Mouse (Mus musculus) intestine, embryonic 16.5 days (tissue): ENCODE measurements around the gene Cdc16. TPM values are rescaled to one million over a fixed set of nuclear protein-coding genes. Genes with fewer than 3 reads are reported as not detected.

Source experiments
- ATAC-seq: fragments of 200-750 bp; cut with Nextera tagmentation; 2 replicates; pipeline ENCODE4 v1.8.0; 2017; ENCODE audit warnings: moderate TSS enrichment, moderate library complexity
- H3K27ac ChIP-seq: fragments of 300-500 bp; sonication (generic); 2 replicates; pipeline ENCODE4 v1.5.1; 2014; ENCODE audit warnings: mild to moderate bottlenecking, low read length
- H3K27me3 ChIP-seq: fragments of 300-500 bp; sonication (generic); replicated peaks from 2 replicates; pipeline ENCODE4 v1.6.1; 2014; ENCODE audit warnings: low read length, control low read depth, mixed read lengths; ENCODE audit not compliant: control insufficient read depth, insufficient read depth
- H3K36me3 ChIP-seq: fragments of 300-500 bp; sonication (generic); 2 replicates; pipeline ENCODE4 v1.6.1; 2014; ENCODE audit warnings: low read length, control low read depth; ENCODE audit not compliant: control insufficient read depth, insufficient read depth
- H3K4me1 ChIP-seq: fragments of 300-500 bp; sonication (generic); 2 replicates; pipeline ENCODE4 v1.6.1; 2014; ENCODE audit warnings: low read length, control low read depth, mixed read lengths; ENCODE audit not compliant: control insufficient read depth, insufficient read depth
- H3K4me2 ChIP-seq: fragments of 300-500 bp; sonication (generic); 2 replicates; pipeline ENCODE4 v1.6.1; 2014; ENCODE audit warnings: low read depth, low read length, control low read depth
- H3K4me3 ChIP-seq: fragments of 300-500 bp; sonication (generic); 2 replicates; pipeline ENCODE4 v1.5.1; 2014; ENCODE audit warnings: mild to moderate bottlenecking, low read length
- H3K9ac ChIP-seq: fragments of 300-500 bp; sonication (generic); 2 replicates; pipeline ENCODE4 v1.6.1; 2014; ENCODE audit warnings: low read depth, low read length
- H3K9me3 ChIP-seq: fragments of 300-500 bp; sonication (generic); 2 replicates; pipeline ENCODE4 v1.6.1; 2016; ENCODE audit warnings: low read length, control low read depth; ENCODE audit not compliant: control insufficient read depth
- WGBS: fragments of 180-500 bp; shearing (Covaris S2); extraction: QIAGEN DNeasy Blood & Tissue Kit; methylation state at CpG from one replicate; pipeline ENCODE4 v1.1.7; 2014; 5-methylcytosine and 5-hydroxymethylcytosine counted together
- polyA plus RNA-seq: library from polyadenylated mRNA; unstranded; fragments of >200 nt; fragmentation: Nextera tagmentation; extraction: Ambion mirVana; gene quantifications from 2 replicates; pipeline ENCODE4 v1.2.1, GENCODE M21; 2015

The Cdc16 gene
- polyA plus RNA-seq, 1 experiment from 2014 or later = 112 TPM

DNA sequence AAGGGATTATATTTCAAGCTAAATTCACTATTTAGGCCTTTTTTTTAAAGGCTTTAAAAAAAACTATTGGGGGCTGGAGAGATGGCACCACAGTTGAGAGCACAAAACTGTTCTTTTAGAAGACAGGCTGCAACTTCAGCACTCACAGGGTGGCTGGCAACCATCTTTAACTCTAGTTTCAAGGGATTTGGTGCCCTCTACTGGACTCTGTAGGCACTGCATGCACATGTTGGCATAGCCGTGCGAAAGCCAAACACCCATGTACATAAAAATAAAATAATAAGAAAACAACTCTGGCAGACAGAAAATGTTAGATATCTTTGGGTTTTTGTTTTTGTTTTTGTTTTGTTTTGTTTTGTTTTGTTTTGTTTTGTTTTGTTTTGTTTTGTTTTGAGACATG, 3.8 kb upstream of the Cdc16 start:
- no peaks in the 10 kb centered on the region for H3K27me3 ChIP-seq
- no peak overlapping the region for H3K9ac ChIP-seq
- H3K9me3 ChIP-seq = 0 out of 2 replicates have a peak, but pooled peaks cover 4% of the 10 kb centered on the region
- ATAC-seq = no peak
- 29% methylated on average over 2 of the region's 2 CpGs for WGBS
- no peak overlapping the region for H3K4me3 ChIP-seq
- H3K36me3 ChIP-seq = no peaks in the 10 kb centered on the region
- H3K4me1 ChIP-seq = peaks cover 7% of the 10 kb centered on the region; the same call in 1 of the 2 replicates
- H3K27ac ChIP-seq = no peak overlapping the region
- H3K4me2 ChIP-seq = no peak overlapping the region

DNA sequence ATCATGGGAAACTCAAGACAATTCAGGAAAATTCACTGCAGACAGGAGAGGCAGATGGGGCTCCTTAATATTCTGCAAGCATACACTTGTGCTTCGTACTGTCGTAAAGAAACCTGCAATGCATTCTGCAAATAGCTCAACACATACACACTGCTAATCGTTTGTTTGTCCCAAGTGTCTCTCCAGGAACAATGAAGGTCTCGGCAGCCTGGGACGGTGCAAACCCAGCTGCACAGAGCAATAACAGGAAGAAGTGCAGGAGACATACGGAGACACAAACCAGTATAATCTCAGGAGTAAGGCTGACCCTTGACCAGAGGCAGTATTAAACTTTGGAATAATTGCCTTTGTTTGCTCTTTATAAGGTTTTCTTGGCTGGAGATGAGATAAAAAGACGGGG, 996 bp upstream of the Cdc16 start:
- Histone ChIP-seq H3K4me2 (no peak overlapping the region), H3K36me3 (peaks cover 6% of the 10 kb centered on the region; the same call in 1 of the 2 replicates), H3K27ac (no peak overlapping the region), H3K9me3 (no peaks in the 10 kb centered on the region), H3K27me3 (no peaks in the 10 kb centered on the region), H3K4me1 (peaks cover 16% of the 10 kb centered on the region; the same call in 1 of the 2 replicates), H3K9ac (no peak overlapping the region), H3K4me3 (no peak overlapping the region)
- peak; percentile 52 for ATAC-seq
- WGBS = 45% methylated on average over 7 of the region's 7 CpGs

DNA sequence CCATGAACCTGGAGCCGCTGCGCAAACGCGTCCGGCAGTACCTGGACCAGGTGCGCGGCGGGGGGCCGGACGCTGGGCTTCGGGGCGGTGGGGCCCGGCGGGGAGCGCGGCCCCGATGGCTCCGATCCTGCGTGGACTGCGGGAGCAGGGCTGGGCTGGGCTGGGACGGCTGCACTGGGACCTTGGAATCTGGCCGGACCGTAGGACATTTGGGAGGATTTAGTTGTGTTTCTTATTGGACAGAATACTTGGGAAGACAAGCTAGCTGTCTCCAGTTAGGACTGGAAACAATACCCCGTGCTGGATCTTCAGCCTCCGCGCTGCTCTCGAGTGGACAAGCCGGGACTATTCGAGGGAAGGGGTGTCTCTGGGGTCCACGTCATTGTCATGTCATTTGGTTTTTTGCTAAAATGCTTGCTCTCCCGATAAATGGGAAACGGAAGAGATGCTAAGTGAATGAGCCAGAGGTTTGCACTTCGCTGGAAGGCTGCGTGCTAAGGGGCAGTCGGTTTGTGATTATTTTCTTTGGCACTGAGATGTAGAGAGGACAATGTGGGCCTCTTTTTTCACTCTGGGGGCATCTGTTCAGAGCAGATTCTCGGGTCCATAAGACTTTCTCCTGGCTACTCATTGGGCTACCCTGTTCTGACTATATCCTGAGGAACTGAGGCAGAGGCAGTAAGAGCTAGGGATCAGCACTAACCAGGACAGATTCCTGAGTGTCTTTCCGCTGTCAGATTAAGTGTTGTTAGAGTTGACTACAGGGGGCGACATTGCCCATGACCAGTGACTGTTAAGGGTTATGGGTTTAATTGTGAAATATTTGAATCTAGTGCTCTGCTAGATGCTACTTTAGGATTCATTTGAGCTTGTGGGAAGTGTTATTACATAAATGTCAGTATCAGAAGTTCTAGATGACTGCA, 590 bp downstream of the Cdc16 start:
- Histone ChIP-seq H3K4me1 (peaks cover 16% of the 10 kb centered on the region; the same call in 1 of the 2 replicates), H3K9me3 (no peaks in the 10 kb centered on the region), H3K27ac (peak overlapping the region; percentile 90), H3K4me2 (peak overlapping the region; percentile 73), H3K27me3 (no peaks in the 10 kb centered on the region), H3K36me3 (peaks cover 6% of the 10 kb centered on the region; the same call in 1 of the 2 replicates), H3K9ac (peak overlapping the region; percentile 100), H3K4me3 (peak overlapping the region; percentile 98)
- peak; percentile 73 for ATAC-seq
- under 1% methylated on average over 38 of the region's 38 CpGs for WGBS

- Histone ChIP-seq H3K9ac (no peak overlapping the region), H3K27ac (no peak overlapping the region), H3K36me3 (peaks cover 33% of the 10 kb centered on the region), H3K9me3 (no peaks in the 10 kb centered on the region), H3K4me3 (no peak overlapping the region), H3K4me2 (no peak overlapping the region), H3K4me1 (no peaks in the 10 kb centered on the region), H3K27me3 (no peaks in the 10 kb centered on the region)
- WGBS = 87% methylated on average over 11 of the region's 11 CpGs
- ATAC-seq = no peak
These were observed 11.7 kb downstream of the Cdc16 start for GRCm38 (mm10) chr8:13769206-13769605.

- no peak overlapping the region for H3K27ac ChIP-seq
- no peak overlapping the region for H3K4me3 ChIP-seq
- H3K27me3 ChIP-seq = no peaks in the 10 kb centered on the region
- H3K9me3 ChIP-seq = no peaks in the 10 kb centered on the region
- no peak overlapping the region for H3K4me2 ChIP-seq
- H3K36me3 ChIP-seq = peaks cover 7% of the 10 kb centered on the region; the same call in 1 of the 2 replicates
- H3K4me1 ChIP-seq = peaks cover 8% of the 10 kb centered on the region; the same call in 1 of the 2 replicates
- H3K9ac ChIP-seq = no peak overlapping the region
- no peak for ATAC-seq
- WGBS = 80% methylated on average over 3 of the region's 3 CpGs
These were observed 23.1 kb downstream of the Cdc16 start for GRCm38 (mm10) chr8:13780536-13780935.

DNA sequence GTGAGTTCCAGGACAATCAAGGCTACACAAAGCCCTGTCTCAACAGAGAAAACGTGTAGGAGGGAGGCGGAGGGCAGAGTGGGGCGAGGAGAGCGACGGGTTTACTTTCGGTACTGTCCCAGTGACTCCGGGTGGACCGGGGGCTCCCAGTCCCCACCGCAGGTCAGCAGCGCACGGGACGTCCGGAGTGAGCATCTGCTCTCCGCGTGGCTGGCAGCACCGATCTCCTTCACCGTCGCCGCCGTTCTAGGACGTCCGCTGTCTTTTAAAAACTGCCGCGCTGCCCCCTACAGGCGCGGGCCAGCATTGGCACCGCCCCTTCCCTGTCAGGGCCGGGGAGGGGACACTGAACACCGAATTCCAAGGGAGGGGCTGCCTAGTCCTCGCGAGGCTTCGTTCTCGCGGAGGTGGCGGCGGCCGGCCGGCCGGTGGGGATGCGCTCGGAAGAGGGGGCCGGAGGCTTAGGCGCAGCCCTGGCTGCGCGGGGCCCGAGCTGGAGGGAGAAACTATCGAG, 27.8 kb downstream of the Cdc16 start, which contains the start of gene Upf3a:
Gene Upf3a (plus strand): TSS at position 366 of the 514 bp plus-strand sequence.
- Histone ChIP-seq H3K9me3 (no peaks in the 10 kb centered on the region), H3K27me3 (no peaks in the 10 kb centered on the region), H3K36me3 (peaks cover 7% of the 10 kb centered on the region), H3K4me3 (peak within 1 kb of the TSS; percentile 78), H3K4me1 (peaks cover 12% of the 10 kb centered on the region), H3K9ac (peak within 1 kb of the TSS; percentile 96), H3K27ac (peak within 1 kb of the TSS; percentile 98), H3K4me2 (peak within 1 kb of the TSS; percentile 89)
- WGBS = under 1% methylated on average over 45 of the region's 47 CpGs
- peak; percentile 97 for ATAC-seq

DNA sequence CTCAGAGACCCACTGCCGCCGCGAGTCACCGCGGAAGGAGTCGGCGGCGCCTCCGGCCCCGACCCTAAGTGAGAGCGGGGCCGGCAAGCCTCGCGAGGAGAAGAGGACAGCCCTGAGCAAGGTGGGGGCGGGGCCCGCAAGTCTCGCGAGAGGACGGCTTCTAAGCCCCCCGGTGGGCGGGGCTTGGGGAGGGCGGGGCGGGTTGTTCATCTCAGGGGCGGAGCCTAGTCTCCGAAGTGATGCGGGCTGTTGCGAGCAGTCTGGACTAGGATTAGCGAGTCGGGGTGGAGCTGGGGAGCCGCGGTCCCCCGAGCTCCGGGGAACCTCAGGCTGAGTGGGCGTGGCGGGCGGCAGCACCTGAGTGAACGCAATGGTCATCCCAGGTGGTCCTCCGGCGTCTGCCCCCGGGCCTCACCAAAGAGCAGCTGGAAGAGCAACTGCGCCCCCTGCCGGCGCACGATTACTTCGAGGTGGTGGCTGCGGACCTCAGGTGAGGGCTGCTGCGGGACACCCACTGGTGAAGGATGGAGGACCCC, 28.4 kb downstream of the Cdc16 start:
- Histone ChIP-seq H3K4me3 (peak overlapping the region; percentile 78), H3K36me3 (peaks cover 2% of the 10 kb centered on the region), H3K4me2 (peak overlapping the region; percentile 89), H3K27ac (peak overlapping the region; percentile 98), H3K27me3 (no peaks in the 10 kb centered on the region), H3K9me3 (no peaks in the 10 kb centered on the region), H3K4me1 (peaks cover 12% of the 10 kb centered on the region), H3K9ac (peak overlapping the region; percentile 96)
- under 1% methylated on average over 46 of the region's 47 CpGs for WGBS
- peak; percentile 96 for ATAC-seq

GRCm38 (mm10) chr8:13789606-13790005, 32.1 kb downstream of the Cdc16 start:
- Histone ChIP-seq H3K27ac (no peak overlapping the region), H3K27me3 (no peaks in the 10 kb centered on the region), H3K36me3 (no peaks in the 10 kb centered on the region; the same call in 1 of the 2 replicates), H3K4me1 (peaks cover 12% of the 10 kb centered on the region), H3K4me2 (no peak overlapping the region), H3K9ac (no peak overlapping the region), H3K9me3 (no peaks in the 10 kb centered on the region), H3K4me3 (no peak overlapping the region)
- ATAC-seq = no peak
- WGBS = 96% methylated on average over 8 of the region's 8 CpGs

GRCm38 (mm10) chr8:13793097-13793745, 35.7 kb downstream of the Cdc16 start:
- Histone ChIP-seq H3K4me2 (0 out of 2 replicates have a peak overlapping the region, but pooled peaks have one; percentile 16), H3K27ac (no peak overlapping the region), H3K4me1 (peaks cover 3% of the 10 kb centered on the region; the same call in 1 of the 2 replicates), H3K9me3 (no peaks in the 10 kb centered on the region), H3K27me3 (no peaks in the 10 kb centered on the region), H3K4me3 (no peak overlapping the region), H3K36me3 (peaks cover 11% of the 10 kb centered on the region; the same call in 1 of the 2 replicates), H3K9ac (no peak overlapping the region)
- WGBS = 64% methylated on average over 8 of the region's 8 CpGs
- peak; percentile 87 for ATAC-seq
